Comparison of ENCODE assay signal across 15 mouse cellular contexts in the genomic region with DNA sequence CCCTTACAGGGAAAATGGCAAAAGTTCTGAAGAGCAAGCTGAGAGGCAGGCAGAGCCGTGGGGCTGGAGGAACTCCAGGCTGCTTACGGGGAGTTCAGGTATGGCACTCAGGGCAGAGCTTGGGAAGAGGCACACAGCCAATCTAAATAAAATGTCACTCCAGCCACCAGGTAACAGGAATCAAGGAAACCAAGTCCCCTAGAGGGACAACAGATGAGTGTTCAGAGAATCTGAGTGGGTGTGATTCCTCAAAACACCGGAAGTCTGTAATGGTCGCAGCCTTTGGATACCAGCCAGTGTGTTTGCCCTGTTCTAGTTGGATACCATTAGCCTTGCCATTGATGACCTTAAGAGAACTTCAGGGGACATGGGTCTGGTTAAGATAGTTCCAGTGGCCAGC. TPM values are rescaled to one million over a fixed set of nuclear protein-coding genes. Genes with fewer than 3 reads are reported as not detected.
DNase-seq lines count a peak whose midpoint lies in the region; ATAC-seq lines count a peak whose summit lies in the region.
"Had no signal": no experiment of that assay in that cellular context is flagged by ENCODE, and none has a peak within 500 bp of the region (broad histone marks: within the 10 kb centered on the region; RNA-seq: fewer than 3 reads in every experiment).

No protein-coding gene starts in this region.

- no peak overlapping the region for H3K4me3 ChIP-seq in kidney, embryonic 14.5 days (ENCODE audit: low read length)
- H3K4me3 ChIP-seq in intestine, embryonic 14.5 days (ENCODE audit: low read depth, low read length): no peak overlapping the region
- no peak overlapping the region for H3K4me3 ChIP-seq in lung, embryonic 15.5 days
- H3K4me3 ChIP-seq in stomach, embryonic 16.5 days (replicated peaks; ENCODE audit: low read length): no peak overlapping the region
- H3K4me3 ChIP-seq: limb, embryonic 12.5 days; midbrain, embryonic 12.5 days; myocyte had no signal

- ATAC-seq in kidney, embryonic 14.5 days (ENCODE audit: low FRiP score, low TSS enrichment): no peak
- 0 out of 2 replicates have a peak, but pooled peaks have one; percentile 32 for ATAC-seq in intestine, embryonic 14.5 days (replicated peaks; ENCODE audit: low FRiP score, low TSS enrichment, low read depth)
- peak; percentile 32; the same call in 1 of the 2 replicates for ATAC-seq in lung, embryonic 15.5 days (ENCODE audit: borderline replicate concordance, extremely low read depth, low FRiP score, low TSS enrichment)
- no peak for ATAC-seq in stomach, embryonic 16.5 days (ENCODE audit: insufficient read depth, low FRiP score)
- no peak for ATAC-seq in activated CD4-positive, CD25-positive, alpha-beta regulatory T cell, adult 4 months

- H3K36me3 ChIP-seq in kidney, embryonic 14.5 days (ENCODE audit: control insufficient read depth, insufficient read depth, low read length): no peaks in the 10 kb centered on the region
- no peaks in the 10 kb centered on the region for H3K36me3 ChIP-seq in intestine, embryonic 14.5 days (ENCODE audit: control insufficient read depth, insufficient read depth, low read length)
- H3K36me3 ChIP-seq in lung, embryonic 15.5 days: no peaks in the 10 kb centered on the region
- H3K36me3 ChIP-seq in stomach, embryonic 16.5 days (ENCODE audit: control insufficient read depth, insufficient read depth, low read length): no peaks in the 10 kb centered on the region
- H3K36me3 ChIP-seq: limb, embryonic 12.5 days; midbrain, embryonic 12.5 days had no signal

- peak; percentile 12 for DNase-seq in kidney, adult 9 months
- DNase-seq in intestine, embryonic 14.5 days (ENCODE audit: low spot score): peak; percentile 55
- DNase-seq in cerebellum, adult 11 months: no peak
- no peak for DNase-seq in spleen, postnatal 10 days (ENCODE audit: low spot score in 2 of 2)
- DNase-seq: cerebellum, adult 9-11 months; gastrocnemius, postnatal 36 days; kidney, postnatal 14 days had no signal

- no peaks in the 10 kb centered on the region for H3K9me3 ChIP-seq in kidney, embryonic 14.5 days (ENCODE audit: control insufficient read depth, low read length)
- no peaks in the 10 kb centered on the region for H3K9me3 ChIP-seq in intestine, embryonic 14.5 days (ENCODE audit: control insufficient read depth, low read length)
- no peaks in the 10 kb centered on the region for H3K9me3 ChIP-seq in lung, embryonic 15.5 days
- H3K9me3 ChIP-seq in stomach, embryonic 16.5 days (replicated peaks; ENCODE audit: control insufficient read depth, low read length): no peaks in the 10 kb centered on the region
- H3K9me3 ChIP-seq: limb, embryonic 12.5 days; midbrain, embryonic 12.5 days had no signal

- no peak overlapping the region for H3K27ac ChIP-seq in kidney, embryonic 14.5 days (ENCODE audit: low read depth, low read length)
- H3K27ac ChIP-seq in intestine, embryonic 14.5 days (ENCODE audit: low read depth): peak overlapping the region; percentile 83
- H3K27ac ChIP-seq in lung, embryonic 15.5 days: 0 out of 2 replicates have a peak overlapping the region, but pooled peaks have one; percentile 8
- no peak overlapping the region for H3K27ac ChIP-seq in stomach, embryonic 16.5 days (ENCODE audit: low read length)
- H3K27ac ChIP-seq: limb, embryonic 12.5 days; macrophage; midbrain, embryonic 12.5 days had no signal

- no peak overlapping the region for H3K4me2 ChIP-seq in kidney, embryonic 14.5 days (replicated peaks; ENCODE audit: low read depth, low read length)
- no peak overlapping the region for H3K4me2 ChIP-seq in intestine, embryonic 14.5 days (ENCODE audit: low read length)
- no peak overlapping the region for H3K4me2 ChIP-seq in lung, embryonic 15.5 days
- peak overlapping the region; percentile 38; the same call in 1 of the 2 replicates for H3K4me2 ChIP-seq in stomach, embryonic 16.5 days (ENCODE audit: low read depth, low read length)
- H3K4me2 ChIP-seq: midbrain, embryonic 12.5 days had no signal

- no peak overlapping the region for H3K9ac ChIP-seq in kidney, embryonic 14.5 days (ENCODE audit: low read depth, low read length)
- H3K9ac ChIP-seq in intestine, embryonic 14.5 days (ENCODE audit: low read length): no peak overlapping the region
- no peak overlapping the region for H3K9ac ChIP-seq in lung, embryonic 15.5 days
- H3K9ac ChIP-seq in stomach, embryonic 16.5 days (ENCODE audit: low read length): 0 out of 2 replicates have a peak overlapping the region, but pooled peaks have one; percentile 5
- H3K9ac ChIP-seq: limb, embryonic 12.5 days; midbrain, embryonic 12.5 days had no signal

- 76% methylated on average over 4 of the region's 4 CpGs for WGBS in kidney, embryonic 14.5 days
- 47% methylated on average over 4 of the region's 4 CpGs for WGBS in intestine, embryonic 14.5 days
- 34% methylated on average over 4 of the region's 4 CpGs for WGBS in lung, embryonic 15.5 days
- WGBS in stomach, embryonic 16.5 days: 47% methylated on average over 4 of the region's 4 CpGs

- no peaks in the 10 kb centered on the region for H3K27me3 ChIP-seq in kidney, embryonic 14.5 days (ENCODE audit: control insufficient read depth, insufficient read depth, low read length)
- H3K27me3 ChIP-seq in intestine, embryonic 14.5 days (replicated peaks; ENCODE audit: control insufficient read depth, insufficient read depth, low read length): no peaks in the 10 kb centered on the region
- no peaks in the 10 kb centered on the region for H3K27me3 ChIP-seq in lung, embryonic 15.5 days
- no peaks in the 10 kb centered on the region for H3K27me3 ChIP-seq in stomach, embryonic 16.5 days (ENCODE audit: control insufficient read depth, insufficient read depth, low read length)
- H3K27me3 ChIP-seq: limb, embryonic 12.5 days; midbrain, embryonic 12.5 days had no signal

- peaks cover 14% of the 10 kb centered on the region for H3K4me1 ChIP-seq in kidney, embryonic 14.5 days (ENCODE audit: control insufficient read depth, insufficient read depth, low read length)
- peaks cover 15% of the 10 kb centered on the region for H3K4me1 ChIP-seq in intestine, embryonic 14.5 days (replicated peaks; ENCODE audit: control insufficient read depth, insufficient read depth, low read length)
- H3K4me1 ChIP-seq in lung, embryonic 15.5 days: peaks cover 31% of the 10 kb centered on the region
- peaks cover 13% of the 10 kb centered on the region for H3K4me1 ChIP-seq in stomach, embryonic 16.5 days (ENCODE audit: control insufficient read depth, insufficient read depth, low read length)

RNA-seq across cellular contexts. Expression of a gene that starts 55.4 kb away (rescaled TPM):
- polyA plus RNA-seq in kidney, embryonic 14.5 days (2014; fragmentation: Nextera tagmentation; extraction: Ambion mirVana): 165 and 193 TPM in 2 replicates
- polyA plus RNA-seq in intestine, embryonic 14.5 days (2014; fragmentation: Nextera tagmentation; extraction: Ambion mirVana): 309 and 368 TPM in 2 replicates
- 292 and 299 TPM in 2 replicates for polyA plus RNA-seq in lung, embryonic 15.5 days (2015; fragmentation: Nextera tagmentation; extraction: Ambion mirVana)
- polyA plus RNA-seq in stomach, embryonic 16.5 days (2015; fragmentation: Nextera tagmentation; extraction: Ambion mirVana): 362 and 363 TPM in 2 replicates
- not detected for polyA plus RNA-seq in activated CD4-positive, CD25-positive, alpha-beta regulatory T cell, adult 4 months (2017; shearing (Covaris generic))

Comparison
In these comparisons a context has a peak if more than half of its experiments do, and no peak if none do; other contexts are left out.
1. DNase-seq: peak in kidney, adult 9 months (single experiment) and intestine, embryonic 14.5 days (single experiment); none in cerebellum, adult 11 months (single experiment) and spleen, postnatal 10 days (0 of 2).
2. ATAC-seq: peak in intestine, embryonic 14.5 days (single experiment) and lung, embryonic 15.5 days (single experiment); none in kidney, embryonic 14.5 days (single experiment), stomach, embryonic 16.5 days (single experiment) and activated CD4-positive, CD25-positive, alpha-beta regulatory T cell, adult 4 months (single experiment).
3. H3K27ac ChIP-seq: peak in intestine, embryonic 14.5 days (single experiment) and lung, embryonic 15.5 days (single experiment); none in kidney, embryonic 14.5 days (single experiment) and stomach, embryonic 16.5 days (single experiment).
4. RNA of a gene that starts 55.4 kb away (polyA plus RNA-seq): 362 to 363 TPM in stomach, embryonic 16.5 days, 309 to 368 TPM in intestine, embryonic 14.5 days, 292 to 299 TPM in lung, embryonic 15.5 days and 165 to 193 TPM in kidney, embryonic 14.5 days; not detected in activated CD4-positive, CD25-positive, alpha-beta regulatory T cell, adult 4 months; every median in the first group is over 100 times any median in the second.